Mouse (Mus musculus): ENCODE data around the gene Zdhhc3.
A peak's percentile ranks its signal among the peaks of the same experiment; 100 is the strongest.

Gene Zdhhc3

GRCm38 (mm10) chr9:123112805-123113521 lies at the start of gene Zdhhc3, which contains the start of gene Exosc7:
TSS of gene Zdhhc3 (minus strand) at chr9:123113205.
TSS of gene Exosc7 (plus strand) at chr9:123113215.
- DNase-seq = peak; percentile 91 to 96

DNA sequence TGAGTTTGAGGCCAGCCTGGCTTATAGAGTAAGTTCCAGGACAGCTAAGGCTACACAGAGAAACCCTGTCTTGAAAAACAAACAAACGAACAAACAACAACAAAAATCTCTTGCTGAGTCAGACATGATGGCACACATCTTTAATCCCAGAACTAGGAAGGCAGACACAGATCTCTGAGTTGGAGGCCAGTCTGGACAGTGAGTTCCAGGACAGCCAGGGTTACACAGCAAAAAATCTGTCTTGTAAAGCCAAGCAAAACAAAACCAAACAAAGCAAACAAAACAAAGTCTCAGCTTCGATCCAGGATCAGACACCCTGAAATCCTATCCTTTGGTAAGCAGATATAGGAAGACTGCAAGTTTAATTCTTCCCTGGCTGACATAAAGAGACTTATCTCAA lies 48.8 kb upstream of the Zdhhc3 start:
- no peak for DNase-seq

DNA sequence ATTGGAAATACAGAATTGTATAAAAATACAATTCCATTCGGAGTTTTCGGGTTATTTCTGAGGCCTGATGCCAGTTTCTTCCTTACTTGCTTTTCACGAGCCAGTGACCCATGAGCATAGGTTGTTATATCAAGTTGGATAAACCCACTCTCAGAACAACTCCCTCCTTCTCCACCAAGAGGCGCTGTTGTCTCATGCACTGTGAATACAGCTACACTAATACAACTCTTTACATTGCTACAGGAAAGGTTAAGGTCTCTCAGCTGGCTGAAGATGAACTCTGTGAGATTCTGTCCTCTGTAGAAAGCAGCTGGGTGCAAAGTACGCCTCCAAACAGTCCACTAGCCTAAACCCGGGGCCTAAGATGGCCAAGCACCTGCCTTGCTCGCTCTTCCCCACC lies 46.3 kb upstream of the Zdhhc3 start:
- peak; percentile 53 to 72 for DNase-seq

GRCm38 (mm10) chr9:123158125-123158836 lies 45.3 kb upstream of the Zdhhc3 start:
- DNase-seq = peak; percentile 59 to 68

DNA sequence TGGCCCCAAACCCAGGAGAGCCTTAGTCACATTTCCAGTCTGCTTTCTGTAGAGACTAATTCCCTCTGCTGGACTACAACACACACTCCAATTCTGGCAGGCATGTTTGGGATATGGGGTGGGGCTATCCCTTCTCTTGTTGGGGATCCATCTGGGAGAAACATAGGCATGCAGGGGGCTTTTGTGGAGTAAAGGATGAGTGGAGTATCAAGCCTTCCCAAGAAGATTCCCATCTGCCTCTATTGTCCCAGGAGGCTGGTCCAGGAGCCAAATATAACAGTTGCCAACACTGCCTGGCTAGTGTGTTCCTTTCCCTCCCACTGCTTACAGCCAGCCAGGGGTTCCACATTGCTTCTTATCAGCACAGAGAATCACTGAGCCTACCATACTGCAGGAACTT lies 44.7 kb upstream of the Zdhhc3 start:
- DNase-seq = peak; percentile 22

DNA sequence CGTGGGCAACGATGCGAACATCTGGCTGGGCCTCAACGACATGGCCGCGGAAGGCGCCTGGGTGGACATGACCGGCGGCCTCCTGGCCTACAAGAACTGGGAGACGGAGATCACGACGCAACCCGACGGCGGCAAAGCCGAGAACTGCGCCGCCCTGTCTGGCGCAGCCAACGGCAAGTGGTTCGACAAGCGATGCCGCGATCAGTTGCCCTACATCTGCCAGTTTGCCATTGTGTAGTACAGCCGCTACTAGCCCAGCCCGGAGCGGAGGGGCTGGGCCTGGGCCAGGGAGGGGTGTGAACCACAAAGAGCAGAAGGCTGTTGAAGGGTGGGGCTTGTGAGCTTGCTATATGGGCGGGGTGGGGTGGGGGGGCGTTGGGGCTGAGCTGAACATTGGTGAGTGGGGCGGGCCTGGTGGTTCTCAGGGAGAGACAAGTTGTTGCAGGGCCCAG lies 43.9 kb upstream of the Zdhhc3 start:
- peak; percentile 50 to 61 for DNase-seq

GRCm38 (mm10) chr9:123153121-123153520 lies 40.1 kb upstream of the Zdhhc3 start:
- DNase-seq = no peak

DNA sequence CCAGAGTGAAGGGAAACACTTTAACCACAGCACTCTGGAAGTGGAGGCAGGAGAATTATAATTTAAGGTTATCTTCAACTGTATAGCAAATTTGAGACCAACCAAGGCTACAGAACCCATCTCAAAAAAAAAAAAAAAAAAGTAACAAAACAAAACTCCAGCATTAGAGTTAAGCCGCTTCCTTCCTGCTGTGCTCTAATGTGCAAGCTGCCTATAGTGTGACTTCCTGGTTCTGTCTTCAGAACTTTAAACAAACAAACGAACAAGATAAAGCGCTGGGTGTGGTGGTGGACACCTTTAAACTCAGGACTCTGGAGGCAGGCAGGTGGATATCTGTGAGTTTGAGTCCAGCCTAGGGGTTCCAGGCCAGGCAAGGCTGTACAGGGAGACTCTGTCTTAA lies 39.0 kb upstream of the Zdhhc3 start:
- DNase-seq = no peak

- DNase-seq = no peak
Observed at GRCm38 (mm10) chr9:123151561-123151960, 38.6 kb upstream of the Zdhhc3 start.

DNA sequence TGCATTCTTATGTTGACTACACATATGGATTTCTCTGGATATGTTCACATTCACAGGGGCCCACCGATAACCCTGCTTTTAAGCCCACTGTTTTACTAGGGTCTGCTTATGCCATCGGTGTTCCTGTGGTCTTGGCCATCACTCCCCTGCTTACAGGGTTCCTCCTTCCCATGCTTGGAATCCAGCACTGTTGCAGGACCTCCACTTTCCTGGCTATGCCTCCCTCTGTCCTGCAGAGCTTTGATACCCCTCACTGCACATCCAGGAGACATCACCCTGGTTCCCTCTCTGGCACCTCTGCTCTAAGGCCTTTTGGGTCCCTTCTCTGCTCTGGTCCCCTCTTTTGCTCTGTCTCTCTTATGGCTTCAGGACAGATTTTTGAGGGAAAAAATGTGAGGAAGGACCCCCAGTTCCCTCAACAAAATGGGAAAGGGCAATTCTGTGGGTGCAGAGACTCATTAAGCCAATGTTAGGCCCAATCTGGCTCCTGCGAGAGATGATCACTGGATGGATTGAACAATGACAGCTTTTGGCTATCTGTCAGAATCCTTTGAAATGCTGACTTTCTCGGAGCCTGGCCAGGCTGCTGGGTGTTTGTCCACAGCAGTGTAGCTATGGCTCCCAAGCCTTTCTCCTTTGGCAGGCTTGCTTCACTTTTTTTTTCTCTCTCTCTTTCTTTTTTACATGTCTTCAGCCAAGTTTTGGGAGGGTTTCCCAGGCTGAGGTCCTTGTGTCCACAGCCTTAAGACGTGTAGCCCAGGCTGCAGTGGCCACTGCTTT lies 37.4 kb upstream of the Zdhhc3 start, which contains the start of gene Clec3b:
TSS of gene Clec3b (plus strand) at position 706 of the 780 bp plus-strand sequence.
- DNase-seq = peak; percentile 23 to 45

- DNase-seq = no peak
Observed at GRCm38 (mm10) chr9:123148430-123148829, 35.4 kb upstream of the Zdhhc3 start.

GRCm38 (mm10) chr9:123139887-123140614 lies 27.0 kb upstream of the Zdhhc3 start:
- DNase-seq = no peak

- no peak for DNase-seq
Observed at GRCm38 (mm10) chr9:123138891-123139474, 26.0 kb upstream of the Zdhhc3 start.

DNA sequence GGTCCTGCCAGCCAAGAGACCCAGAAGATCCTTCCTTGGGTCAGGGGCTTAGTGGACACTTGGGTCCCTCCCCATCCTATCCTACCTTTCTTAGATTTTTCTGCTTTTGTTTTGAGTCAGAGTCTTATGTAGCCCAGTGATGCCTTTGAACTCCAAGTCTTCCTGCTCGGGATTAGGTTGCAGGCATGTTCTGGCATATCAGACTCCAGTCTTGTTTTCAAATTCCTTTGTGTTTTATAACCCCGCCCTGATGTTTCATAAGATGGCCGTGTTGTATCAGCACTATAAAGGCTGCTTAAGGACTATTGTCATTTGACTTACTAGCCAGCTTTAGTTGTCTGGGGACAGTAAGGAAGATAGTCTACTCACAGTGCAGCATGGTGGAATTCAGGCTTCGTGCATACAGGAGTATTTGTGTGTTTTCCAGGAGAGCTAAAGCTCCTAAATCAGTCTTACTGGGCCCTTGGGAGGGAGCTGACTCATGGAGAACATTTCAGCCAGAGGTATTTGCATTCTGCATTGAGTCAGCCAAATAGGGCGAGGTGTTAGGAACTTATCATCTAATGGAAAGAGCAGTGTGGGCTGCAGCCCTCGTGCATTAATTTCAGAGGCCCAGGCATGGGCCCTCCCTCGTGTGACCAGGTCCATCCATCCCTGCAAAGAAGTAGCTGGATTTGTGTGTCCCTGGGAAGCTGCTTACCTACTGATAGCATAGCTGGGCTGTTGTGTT lies 24.1 kb upstream of the Zdhhc3 start:
- no peak for DNase-seq

DNA sequence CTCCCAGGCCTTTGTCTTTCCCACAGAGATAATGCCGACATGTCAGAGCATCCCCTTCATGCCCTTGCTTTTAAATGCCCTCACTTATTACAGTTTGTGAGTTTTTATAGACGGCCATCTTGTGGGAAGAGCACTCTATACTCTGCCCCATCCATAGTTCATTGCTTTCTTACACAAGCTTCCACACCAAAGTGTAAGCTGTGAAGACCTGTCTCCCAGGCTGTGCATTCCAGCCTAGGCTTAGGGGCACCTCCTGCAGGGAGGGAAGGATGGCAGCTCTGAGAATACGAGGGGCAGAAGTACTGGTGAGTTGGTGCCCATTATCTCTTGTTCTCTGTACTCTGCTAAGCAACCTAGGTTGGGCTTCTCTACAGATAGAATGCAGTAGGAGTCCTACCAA lies 20.0 kb upstream of the Zdhhc3 start:
- no peak for DNase-seq

- DNase-seq = no peak
Observed at GRCm38 (mm10) chr9:123127663-123128062, 14.7 kb upstream of the Zdhhc3 start.

DNA sequence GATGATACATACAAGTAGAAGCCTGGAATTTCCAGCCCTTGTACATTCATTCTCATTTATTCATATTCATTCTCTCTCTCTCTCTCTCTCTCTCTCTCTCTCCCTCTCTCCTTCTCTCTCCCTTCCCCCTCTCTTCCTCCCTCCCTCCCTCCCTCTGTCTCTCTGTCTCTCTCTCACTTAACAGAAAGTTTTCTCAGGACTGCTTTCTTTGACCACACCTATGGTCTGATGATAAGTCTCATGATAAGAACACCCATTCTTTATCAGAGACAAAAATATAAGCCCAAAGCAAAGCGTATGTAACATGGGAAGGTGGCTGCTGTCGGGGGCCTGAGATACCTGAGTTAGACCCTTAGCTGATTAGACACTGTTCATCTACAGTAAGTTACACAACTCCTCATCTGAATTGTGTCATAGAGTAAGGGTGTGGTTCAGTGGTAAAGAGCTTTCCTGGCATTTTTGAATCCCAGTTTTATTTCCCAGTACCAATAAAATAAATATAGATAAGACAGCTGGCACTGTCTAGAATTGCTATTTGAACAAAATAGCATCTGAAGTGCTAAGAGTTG lies 11.5 kb upstream of the Zdhhc3 start:
- no peak for DNase-seq

DNA sequence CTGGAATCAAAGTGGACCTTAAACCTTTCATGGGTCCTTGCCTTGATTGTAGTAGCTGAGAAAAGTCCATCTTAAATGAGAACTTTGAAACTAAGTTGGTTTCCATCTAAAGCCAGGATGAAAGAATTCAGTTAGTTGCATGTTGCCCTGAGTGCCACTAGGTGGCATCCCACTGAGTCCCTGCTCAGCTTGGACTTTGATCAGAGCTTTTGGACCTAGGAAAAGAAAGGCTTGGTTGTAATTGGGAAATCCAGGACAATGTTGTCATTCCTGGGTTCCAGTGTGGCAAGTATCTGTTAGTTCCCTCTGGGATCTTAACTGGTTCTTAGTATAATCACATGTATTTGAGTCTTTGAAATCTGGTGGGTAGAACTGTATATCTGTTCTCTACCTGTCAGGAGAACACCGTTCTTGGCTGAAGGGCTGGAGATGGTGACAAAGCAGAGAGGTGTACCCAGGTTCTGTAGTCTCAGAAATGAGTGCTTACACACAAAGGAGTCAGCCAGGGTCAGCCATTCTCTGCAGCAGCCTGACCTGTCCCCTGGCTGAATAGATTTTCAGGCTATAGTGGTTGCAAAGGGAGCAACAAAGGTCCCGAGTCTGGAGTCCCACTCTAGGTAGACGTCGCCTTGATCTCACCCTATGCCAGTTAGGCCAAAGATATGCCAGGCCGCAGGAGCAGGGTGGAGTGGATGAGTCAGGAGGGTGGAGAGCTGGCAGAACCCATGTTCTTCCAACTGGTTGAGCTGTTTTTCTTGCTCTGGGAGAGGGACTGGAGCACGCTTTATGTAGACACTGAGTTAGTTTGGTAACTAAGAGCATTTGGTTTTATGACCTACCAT lies 10.8 kb upstream of the Zdhhc3 start:
- peak; percentile 26 to 27 for DNase-seq

GRCm38 (mm10) chr9:123123017-123123416 lies 10.0 kb upstream of the Zdhhc3 start:
- DNase-seq = no peak

DNA sequence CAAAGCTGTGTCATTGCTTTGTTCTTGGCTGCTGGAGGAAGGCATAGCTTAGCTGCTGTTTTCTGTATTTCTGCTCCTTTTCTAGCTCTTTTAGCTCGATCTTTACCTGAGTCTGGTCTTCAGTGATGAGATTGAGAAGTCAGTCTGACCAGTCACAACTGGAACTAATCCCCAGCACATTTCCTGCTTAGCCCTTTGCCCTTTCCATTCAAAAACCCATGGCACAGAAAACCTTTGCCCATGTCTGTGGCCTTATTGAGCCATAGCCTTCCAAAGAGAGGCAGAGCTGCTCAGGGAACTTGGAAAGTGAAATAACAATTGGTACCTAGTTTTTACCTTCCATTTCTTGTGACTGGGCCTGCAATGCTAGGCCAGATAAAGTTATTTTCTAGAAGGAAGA lies 2.6 kb upstream of the Zdhhc3 start:
- no peak for DNase-seq

All from cerebellum, postnatal 14 days (tissue).